Mouse (Mus musculus): ENCODE results near the gene Osm. TPM values are rescaled to one million over a fixed set of nuclear protein-coding genes. Genes with fewer than 3 reads are reported as not detected.

The Osm gene
- polyA plus RNA-seq, 1 experiment from 2014 or later = not detected

Other genes with a start within 250 kb of the Osm start
- not detected in 2 replicates for gene Sec14l4, start 205.0 kb upstream of the Osm start, polyA plus RNA-seq (2015; fragmentation: Nextera tagmentation; extraction: Ambion mirVana)
- gene Sec14l3, start 171.6 kb upstream of the Osm start, polyA plus RNA-seq (2015; fragmentation: Nextera tagmentation; extraction: Ambion mirVana) = 0.76 and 1.2 TPM in 2 replicates
- 14.6 and 15.7 TPM in 2 replicates for gene Mtfp1, start 141.0 kb upstream of the Osm start, polyA plus RNA-seq (2015; fragmentation: Nextera tagmentation; extraction: Ambion mirVana)
- gene Sec14l2, start 113.0 kb upstream of the Osm start, polyA plus RNA-seq (2015; fragmentation: Nextera tagmentation; extraction: Ambion mirVana) = 6.6 and 7.0 TPM in 2 replicates
- gene Rnf215, start 101.2 kb upstream of the Osm start, polyA plus RNA-seq (2015; fragmentation: Nextera tagmentation; extraction: Ambion mirVana) = 50.0 and 52.4 TPM in 2 replicates
- 9.1 and 10.9 TPM in 2 replicates for gene Ccdc157, start 76.1 kb upstream of the Osm start, polyA plus RNA-seq (2015; fragmentation: Nextera tagmentation; extraction: Ambion mirVana)
- gene Sf3a1, start 76.1 kb upstream of the Osm start, polyA plus RNA-seq (2015; fragmentation: Nextera tagmentation; extraction: Ambion mirVana) = 38.7 and 52.4 TPM in 2 replicates
- 37.6 and 41.0 TPM in 2 replicates for gene Tbc1d10a, start 49.6 kb upstream of the Osm start, polyA plus RNA-seq (2015; fragmentation: Nextera tagmentation; extraction: Ambion mirVana)
- 6.7 and 7.4 TPM in 2 replicates for gene Castor1, start 18.2 kb upstream of the Osm start, polyA plus RNA-seq (2015; fragmentation: Nextera tagmentation; extraction: Ambion mirVana)
- 0.05 TPM in 1 of 2 replicates, not detected in the other for gene Lif, start 21.1 kb downstream of the Osm start, polyA plus RNA-seq (2015; fragmentation: Nextera tagmentation; extraction: Ambion mirVana)
- 0.48 TPM in 1 of 2 replicates, not detected in the other for gene Hormad2, start 204.7 kb downstream of the Osm start, polyA plus RNA-seq (2015; fragmentation: Nextera tagmentation; extraction: Ambion mirVana)